Mouse (Mus musculus) kidney, postnatal 25 days (tissue): ENCODE measurements at regions not wholly inside any gene's neighbourhood (a gene's known extent, or its start where the extent isn't known, plus 50 kb on each side); places are given as distances from the start of the nearest gene placed in this dataset.
"Not testable (repeated sequence)": the region's sequence is repeated elsewhere in the genome, so short reads cannot be mapped to it uniquely, and the experiment has no call there.

Source experiments
- DNase-seq, 2 experiments: peaks; one replicate each; pipeline ENCODE4 v3.0.0; 2021; ENCODE audit warnings: mixed read lengths in 2 of 2

DNA sequence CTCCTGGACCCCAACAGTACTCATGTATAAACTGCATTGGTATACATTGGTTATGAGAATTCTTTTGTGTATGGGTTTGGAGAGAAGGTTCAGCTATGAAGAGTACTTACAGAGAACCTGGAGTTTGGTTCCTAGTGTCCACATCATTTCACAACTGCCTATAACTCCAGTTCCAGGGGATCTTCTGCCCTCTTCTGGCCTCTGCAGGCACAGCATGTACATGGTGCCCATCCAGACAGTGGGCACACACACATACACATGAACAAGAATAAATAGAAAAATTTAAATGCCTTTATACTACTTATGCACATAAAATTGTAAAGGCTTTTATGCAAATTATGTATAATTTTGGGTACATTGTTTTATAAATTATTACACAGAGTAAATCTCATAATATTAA is 59.9 kb upstream of the Spon1 start:
- no peak for DNase-seq

DNA sequence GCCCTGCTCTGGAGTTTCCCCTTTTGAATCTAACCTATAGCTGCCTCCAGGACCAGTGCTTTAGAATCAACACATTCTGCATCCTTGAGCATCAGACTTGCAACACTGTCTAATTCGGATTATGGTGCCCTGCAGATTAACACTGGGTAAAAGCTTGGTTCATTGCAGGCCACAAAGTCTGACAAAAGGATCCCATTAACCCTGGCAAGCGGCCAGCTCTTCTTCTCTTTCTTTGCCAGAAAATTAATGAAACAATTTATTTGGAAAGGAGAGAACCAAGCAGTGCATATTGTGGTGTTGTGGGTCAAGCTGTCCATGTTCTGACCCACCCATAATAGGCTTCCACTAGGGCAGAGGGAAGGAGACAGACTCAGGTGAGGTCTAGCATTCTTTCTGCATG is 58.2 kb upstream of the Spon1 start:
- DNase-seq = no peak

DNA sequence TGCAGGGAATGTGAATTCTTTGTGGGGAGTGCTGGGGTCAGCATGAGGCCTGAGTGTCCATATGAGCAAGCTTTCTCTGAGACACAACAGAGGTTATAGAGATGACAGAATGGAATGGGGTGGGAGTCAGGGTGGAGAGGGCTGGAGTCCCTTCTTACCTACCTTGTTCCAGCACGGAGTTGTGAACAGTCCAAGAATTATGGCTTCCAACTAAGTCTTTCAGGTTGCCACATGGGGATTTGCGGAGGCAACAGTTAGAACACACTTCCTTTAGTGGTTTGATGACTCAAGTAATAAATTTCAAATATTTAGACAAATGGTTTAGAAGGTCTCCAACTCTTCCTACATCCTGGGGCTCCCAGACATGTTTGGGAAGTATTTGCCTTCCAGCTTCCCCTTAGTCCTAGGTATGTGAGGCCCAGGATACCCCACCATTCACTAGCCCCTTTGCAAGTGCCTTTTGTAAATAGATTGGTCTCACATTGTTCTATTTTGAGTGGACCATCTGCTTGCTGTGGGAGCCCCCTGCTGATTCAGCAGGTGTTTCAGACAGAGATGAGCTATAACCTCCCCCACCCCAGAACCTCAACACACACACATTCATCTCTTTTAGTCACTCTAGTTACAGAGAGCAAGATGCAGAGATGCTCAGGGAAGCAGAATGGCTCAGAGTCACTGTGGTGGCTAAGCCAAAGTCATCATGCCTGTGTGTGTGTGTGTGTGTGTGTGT is 55.1 kb upstream of the Spon1 start:
- no peak for DNase-seq

DNA sequence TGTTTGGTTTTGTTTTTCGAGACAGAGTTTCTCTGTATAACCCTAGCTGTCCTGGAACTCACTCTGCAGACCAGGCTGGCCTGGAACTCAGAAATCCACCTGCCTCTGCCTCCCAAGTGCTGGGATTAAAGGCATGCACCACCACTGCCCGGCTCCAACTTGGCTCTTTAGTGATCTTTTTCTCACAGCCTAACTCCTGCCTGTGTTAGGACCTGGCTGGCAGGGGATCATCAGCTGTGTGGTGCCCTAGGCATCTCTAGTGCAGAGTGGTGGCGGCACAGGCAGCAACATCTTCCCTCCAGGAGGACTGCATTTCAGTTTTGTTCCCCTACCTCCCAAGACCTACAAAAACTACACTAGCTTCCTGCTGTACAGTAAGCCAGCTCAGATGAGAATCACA is 54.4 kb upstream of the Spon1 start:
- not testable (repeated sequence) for DNase-seq
